Mouse (Mus musculus) brown adipose tissue, adult 24 weeks (tissue): ENCODE data around the gene Tcp11. TPM values are rescaled to one million over a fixed set of nuclear protein-coding genes. Genes with fewer than 3 reads are reported as not detected.

Source experiments
- H3K27ac ChIP-seq: fragments of 200-500 bp; replicated peaks from 2 replicates; pipeline ENCODE4 v1.5.1; 2012; ENCODE audit warnings: low read depth, mild to moderate bottlenecking, low read length
- H3K4me1 ChIP-seq: fragments of 200-500 bp; 2 replicates; pipeline ENCODE4 v1.6.1; 2012; ENCODE audit warnings: low read length, mixed read lengths; ENCODE audit not compliant: control insufficient read depth, insufficient read depth, insufficient read length
- H3K4me3 ChIP-seq: fragments of 200-500 bp; 2 replicates; pipeline ENCODE4 v1.5.1; 2012; ENCODE audit warnings: low read depth, mild to moderate bottlenecking, low read length, moderate library complexity; ENCODE audit not compliant: insufficient read depth
- polyA plus RNA-seq: library from polyadenylated mRNA; stranded (reverse); fragments of >200 nt; gene quantifications from 2 replicates; pipeline ENCODE4 v1.2.4, GENCODE M21; 2012; ENCODE audit not compliant: missing spikeins, insufficient read depth, insufficient read length

Gene Tcp11
- polyA plus RNA-seq, 1 experiment, result not detected

- no peaks in the 10 kb centered on the region for H3K4me1 ChIP-seq
- H3K4me3 ChIP-seq, result no peak overlapping the region
- no peak overlapping the region for H3K27ac ChIP-seq
Observed at GRCm38 (mm10) chr17:28099086-28099485, 18.6 kb upstream of the Tcp11 start.

GRCm38 (mm10) chr17:28097308-28097707, 16.9 kb upstream of the Tcp11 start:
- H3K27ac ChIP-seq, result no peak overlapping the region
- no peak overlapping the region for H3K4me3 ChIP-seq
- no peaks in the 10 kb centered on the region for H3K4me1 ChIP-seq

- Histone ChIP-seq H3K4me3 (no peak overlapping the region), H3K27ac (no peak overlapping the region), H3K4me1 (no peaks in the 10 kb centered on the region)
Observed at GRCm38 (mm10) chr17:28096418-28096817, 16.0 kb upstream of the Tcp11 start.

DNA sequence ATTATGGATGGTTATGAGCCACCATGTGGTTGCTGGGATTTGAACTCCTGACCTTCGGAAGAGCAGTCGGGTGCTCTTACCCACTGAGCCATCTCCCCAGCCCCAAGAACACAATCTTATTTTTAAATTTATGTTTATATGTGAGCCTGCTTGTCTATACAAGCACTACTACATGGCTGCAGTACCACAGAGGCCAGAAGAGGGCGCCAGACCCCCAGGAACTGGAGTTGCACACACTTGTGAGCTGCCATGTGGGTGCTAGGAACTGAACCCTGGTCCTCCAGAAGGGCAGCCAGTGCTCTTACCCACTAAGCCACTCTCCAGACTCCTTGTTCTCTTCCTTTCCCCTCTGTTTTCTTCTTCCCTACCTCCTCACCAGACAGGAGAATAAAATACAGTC, 13.4 kb upstream of the Tcp11 start:
- Histone ChIP-seq H3K4me1 (no peaks in the 10 kb centered on the region), H3K27ac (no peak overlapping the region), H3K4me3 (no peak overlapping the region)

DNA sequence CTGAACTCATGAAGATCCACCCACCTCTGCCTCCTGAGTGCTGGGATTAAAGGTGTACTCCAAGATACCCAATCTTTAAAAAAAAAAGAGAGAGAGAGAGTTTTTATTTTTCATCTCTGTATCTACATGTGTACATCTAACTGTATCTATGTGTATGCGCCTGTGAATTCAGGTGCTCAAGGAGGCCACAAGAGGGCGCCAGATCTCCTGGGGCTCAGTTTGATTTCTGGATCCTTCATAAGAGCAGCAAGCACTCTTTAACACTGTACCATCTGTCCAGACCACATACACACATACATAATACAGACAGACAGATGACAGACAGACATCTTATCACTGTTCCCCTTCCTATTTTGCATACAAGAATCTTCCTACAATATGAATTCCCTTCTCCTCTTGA, 11.9 kb upstream of the Tcp11 start:
- H3K4me3 ChIP-seq, result no peak overlapping the region
- no peak overlapping the region for H3K27ac ChIP-seq
- H3K4me1 ChIP-seq, result no peaks in the 10 kb centered on the region

DNA sequence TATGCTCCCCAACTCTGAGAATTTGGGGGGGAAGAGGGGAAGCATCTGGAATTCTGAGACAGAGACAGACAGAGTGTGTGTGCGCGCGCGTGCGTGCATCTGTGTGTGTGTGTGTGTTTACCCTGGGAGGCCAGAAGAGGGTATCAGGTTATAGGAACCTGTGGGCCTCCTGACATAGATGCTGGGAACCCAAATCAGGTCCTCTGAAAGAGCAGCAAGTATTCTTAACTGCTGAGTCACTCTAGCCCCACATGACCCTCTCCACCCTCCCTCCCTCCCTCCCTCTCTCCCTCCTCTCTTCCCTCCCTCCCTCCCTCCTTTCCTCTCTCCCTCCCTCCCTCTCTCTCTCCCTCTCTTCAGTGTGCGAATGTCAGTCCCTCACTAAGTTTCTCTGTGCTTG, 8.3 kb upstream of the Tcp11 start:
- Histone ChIP-seq H3K4me3 (no peak overlapping the region), H3K4me1 (no peaks in the 10 kb centered on the region), H3K27ac (no peak overlapping the region)

DNA sequence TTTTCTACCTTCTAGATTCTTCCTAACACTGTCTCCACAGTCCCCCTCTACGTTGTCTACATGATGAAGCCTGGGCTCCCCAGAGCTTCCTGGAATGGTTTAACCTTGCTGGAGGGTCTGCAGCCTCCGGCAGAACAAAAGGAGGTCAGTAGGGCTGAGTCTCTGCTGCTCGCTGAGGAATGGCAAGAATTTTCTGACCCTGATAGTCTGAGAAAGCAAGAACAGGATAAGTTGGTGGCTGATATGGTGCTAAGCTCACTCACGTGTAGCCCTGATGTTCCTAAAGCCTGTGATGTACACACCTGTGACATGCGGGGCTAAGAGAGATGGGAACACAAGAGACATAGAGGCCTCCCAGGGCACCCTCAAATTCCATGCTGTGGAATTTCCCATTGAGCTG, 7.0 kb upstream of the Tcp11 start:
- no peak overlapping the region for H3K27ac ChIP-seq
- H3K4me3 ChIP-seq, result no peak overlapping the region
- no peaks in the 10 kb centered on the region for H3K4me1 ChIP-seq

DNA sequence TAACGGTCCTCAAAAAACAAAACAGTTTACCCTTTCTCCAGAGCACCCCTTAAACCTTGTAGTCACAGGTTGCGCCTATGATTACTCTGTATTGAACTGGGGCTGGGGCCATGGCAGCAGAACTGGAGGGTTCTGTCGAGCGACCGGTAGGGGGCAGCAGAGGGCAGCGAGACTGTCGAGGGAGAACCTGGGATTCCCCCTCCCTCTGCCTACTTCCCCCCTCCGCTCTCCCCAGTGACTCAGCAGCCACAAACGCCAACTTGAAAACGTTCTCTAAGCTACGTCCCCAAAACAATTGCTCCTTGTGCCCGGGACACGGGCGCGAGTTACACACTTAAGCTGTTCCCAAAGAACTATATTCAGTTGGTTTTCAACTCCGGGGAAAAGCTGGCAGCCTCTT, 4.5 kb upstream of the Tcp11 start:
- H3K4me3 ChIP-seq, result no peak overlapping the region
- no peak overlapping the region for H3K27ac ChIP-seq

DNA sequence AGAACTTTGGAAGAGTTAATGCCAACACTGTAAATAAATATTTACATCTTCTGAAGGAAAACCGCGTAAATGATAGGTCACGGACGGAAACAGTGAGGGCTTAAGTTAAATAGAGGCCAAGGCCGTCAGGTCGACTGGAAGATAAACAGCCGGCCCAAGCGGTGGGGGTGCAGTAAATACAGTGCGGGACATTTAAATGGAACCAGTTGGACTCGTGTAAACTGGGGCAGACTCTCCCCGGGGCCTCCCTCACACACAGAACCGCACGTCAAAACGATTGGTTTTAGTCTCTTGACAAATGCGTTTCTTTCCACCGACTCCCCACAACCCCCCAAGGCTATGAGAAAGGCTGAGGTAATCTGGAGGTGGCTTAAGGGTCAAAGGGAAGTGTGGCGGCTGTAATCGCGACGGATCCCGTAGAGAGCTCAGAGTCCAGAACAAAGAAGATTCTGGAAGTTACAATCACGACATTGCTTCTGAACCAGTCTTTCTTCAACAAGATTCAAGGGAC, 4.0 kb upstream of the Tcp11 start:
- Histone ChIP-seq H3K4me1 (no peaks in the 10 kb centered on the region), H3K4me3 (no peak overlapping the region), H3K27ac (no peak overlapping the region)

More for the DNA sequence above, 4.5 kb upstream of the Tcp11 start:
- no peaks in the 10 kb centered on the region for H3K4me1 ChIP-seq

GRCm38 (mm10) chr17:28082863-28083262, 2.4 kb upstream of the Tcp11 start:
- Histone ChIP-seq H3K27ac (no peak overlapping the region), H3K4me3 (no peak overlapping the region), H3K4me1 (no peaks in the 10 kb centered on the region)

- Histone ChIP-seq H3K4me3 (no peak overlapping the region), H3K27ac (no peak overlapping the region), H3K4me1 (no peaks in the 10 kb centered on the region)
Observed at GRCm38 (mm10) chr17:28081856-28082255, 1.4 kb upstream of the Tcp11 start.

DNA sequence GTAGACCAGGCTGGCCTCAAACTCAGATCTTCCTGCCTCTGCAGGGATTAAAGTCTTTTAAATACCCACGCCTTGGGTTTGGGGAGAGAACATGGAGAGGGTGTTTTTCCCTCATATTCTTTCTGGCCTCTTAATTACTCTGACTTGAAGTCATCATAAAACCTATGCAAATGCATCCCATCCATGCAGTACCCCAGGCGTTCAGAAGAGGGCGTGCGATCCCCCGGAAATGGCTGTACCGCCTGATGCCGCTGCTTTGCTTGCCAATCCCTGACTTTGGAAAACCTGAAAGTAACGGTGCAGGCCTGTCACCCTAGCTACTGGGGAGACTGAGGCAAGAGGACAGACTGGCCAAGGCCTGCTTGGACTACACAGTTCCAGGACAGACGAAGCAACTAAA, 946 bp upstream of the Tcp11 start:
- Histone ChIP-seq H3K4me3 (no peak overlapping the region), H3K27ac (no peak overlapping the region), H3K4me1 (no peaks in the 10 kb centered on the region)

- Histone ChIP-seq H3K4me3 (no peak overlapping the region), H3K4me1 (no peaks in the 10 kb centered on the region), H3K27ac (no peak overlapping the region)
Observed at GRCm38 (mm10) chr17:28080817-28081165, 352 bp upstream of the Tcp11 start.

DNA sequence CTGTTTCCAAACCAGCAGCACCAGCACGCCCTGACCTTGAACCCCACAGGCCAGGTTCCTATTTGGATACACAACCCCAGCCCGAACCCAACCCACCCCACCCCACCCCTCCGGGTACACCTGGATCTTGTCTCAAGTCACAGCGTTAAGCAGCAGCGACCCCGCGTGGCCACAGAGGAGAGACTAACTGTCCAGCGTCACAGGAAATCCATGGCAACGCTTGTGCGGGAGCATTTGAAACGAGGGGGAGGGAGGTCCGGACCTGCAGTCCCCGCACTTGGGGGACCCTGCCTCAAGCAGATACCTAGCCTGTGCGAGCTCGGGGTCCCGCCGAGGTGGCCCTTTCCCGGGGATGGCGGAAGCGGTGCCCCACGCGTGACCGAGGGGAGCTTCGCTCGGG, 821 bp downstream of the Tcp11 start:
- Histone ChIP-seq H3K27ac (no peak overlapping the region), H3K4me1 (no peaks in the 10 kb centered on the region), H3K4me3 (peak overlapping the region; percentile 56)

DNA sequence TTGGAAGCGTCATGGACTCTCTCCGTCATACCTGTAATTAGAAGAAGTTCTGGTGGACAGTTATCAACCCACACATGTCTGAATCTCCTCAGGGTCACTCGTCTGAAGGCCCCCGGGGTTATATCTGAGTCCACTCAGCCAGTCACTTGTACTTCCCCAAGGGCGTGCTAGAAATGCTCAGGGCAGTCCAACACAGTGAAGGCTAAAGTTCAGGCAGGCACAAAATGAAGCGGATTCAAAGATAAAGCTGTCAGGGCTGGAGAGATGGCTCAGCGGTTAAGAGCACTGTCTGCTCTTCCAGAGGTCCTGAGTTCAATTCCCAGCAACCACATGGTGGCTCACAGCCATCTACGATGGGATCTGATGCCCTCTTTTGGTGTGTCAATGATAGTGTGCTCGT, 2.4 kb downstream of the Tcp11 start:
- Histone ChIP-seq H3K4me3 (no peak overlapping the region), H3K27ac (no peak overlapping the region), H3K4me1 (no peaks in the 10 kb centered on the region)

DNA sequence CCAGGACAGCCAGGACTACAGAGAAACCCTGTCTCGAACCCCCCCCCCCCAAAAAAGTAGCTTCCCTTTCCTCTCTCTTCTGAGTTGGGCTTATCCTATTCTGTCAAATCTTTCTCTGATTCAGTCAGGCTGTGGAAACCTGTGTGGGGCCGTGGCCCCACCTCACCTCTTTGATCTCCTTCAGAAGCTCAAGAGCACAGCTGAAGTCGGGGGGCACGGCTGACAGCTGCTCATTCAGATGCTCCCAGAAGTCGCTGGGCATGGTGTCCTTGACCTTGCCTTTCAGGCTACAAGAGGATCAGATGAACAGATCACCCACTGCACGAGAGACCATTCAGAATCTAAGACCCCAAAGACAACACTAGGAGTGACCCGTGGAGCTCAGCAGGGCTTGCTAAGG, 6.0 kb downstream of the Tcp11 start:
- H3K4me1 ChIP-seq, result no peaks in the 10 kb centered on the region
- H3K27ac ChIP-seq, result no peak overlapping the region
- no peak overlapping the region for H3K4me3 ChIP-seq

DNA sequence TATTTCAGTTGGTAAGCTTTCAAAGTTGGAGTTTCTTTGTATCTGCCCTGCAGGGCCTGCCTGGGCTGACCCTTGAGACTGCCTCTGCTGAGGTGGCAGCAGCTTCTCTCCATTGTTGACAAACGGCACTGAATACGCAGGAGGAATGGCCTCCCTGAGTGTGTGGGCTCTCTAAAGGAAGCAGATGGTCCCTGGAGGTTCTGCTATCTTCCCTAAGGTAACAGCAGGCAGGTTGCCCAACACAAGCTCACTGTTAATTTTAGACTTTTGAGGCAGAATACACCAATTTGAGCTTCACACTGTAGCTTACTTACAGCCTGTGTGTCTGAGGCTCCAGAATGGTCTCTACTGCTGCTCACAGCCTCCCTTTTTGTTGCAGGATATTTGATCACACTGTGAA, 7.7 kb downstream of the Tcp11 start:
- H3K4me3 ChIP-seq, result no peak overlapping the region
- no peaks in the 10 kb centered on the region for H3K4me1 ChIP-seq
- H3K27ac ChIP-seq, result no peak overlapping the region
